Mouse (Mus musculus) lung, postnatal 14 days (tissue): Measurements from ENCODE around the gene Luc7l.
"Not testable (repeated sequence)": the region's sequence is repeated elsewhere in the genome, so short reads cannot be mapped to it uniquely, and the experiment has no call there.

Source experiments
- DNase-seq: peaks from one replicate; pipeline ENCODE4 v3.0.0; 2021

Luc7l gene

GRCm38 (mm10) chr17:26255313-26255712 lies 2.6 kb downstream of the Luc7l start:
- no peak for DNase-seq

- DNase-seq, result no peak
These were observed 9.1 kb downstream of the Luc7l start for GRCm38 (mm10) chr17:26261826-26262225.

GRCm38 (mm10) chr17:26262384-26262783 lies 9.7 kb downstream of the Luc7l start:
- DNase-seq, result no peak

GRCm38 (mm10) chr17:26268851-26269250 lies 16.2 kb downstream of the Luc7l start:
- DNase-seq, result no peak

- DNase-seq, result not testable (repeated sequence)
These were observed 16.9 kb downstream of the Luc7l start for GRCm38 (mm10) chr17:26269577-26269976.

GRCm38 (mm10) chr17:26272586-26272985 lies 19.9 kb downstream of the Luc7l start:
- DNase-seq, result no peak

- no peak for DNase-seq
These were observed 23.2 kb downstream of the Luc7l start for GRCm38 (mm10) chr17:26275933-26276332.

GRCm38 (mm10) chr17:26276711-26277110 lies 24.0 kb downstream of the Luc7l start:
- DNase-seq, result peak; percentile 39

GRCm38 (mm10) chr17:26286199-26286955 lies 33.7 kb downstream of the Luc7l start:
- no peak for DNase-seq

GRCm38 (mm10) chr17:26289475-26289874 lies 36.8 kb downstream of the Luc7l start:
- no peak for DNase-seq

GRCm38 (mm10) chr17:26298318-26298717 lies 45.6 kb downstream of the Luc7l start:
- not testable (repeated sequence) for DNase-seq

- peak; percentile 85 for DNase-seq
These were observed 61.6 kb downstream of the Luc7l start for GRCm38 (mm10) chr17:26314291-26314690.

- DNase-seq, result peak; percentile 35
These were observed 62.8 kb downstream of the Luc7l start for GRCm38 (mm10) chr17:26315474-26315873.

GRCm38 (mm10) chr17:26318441-26318840 lies 65.7 kb downstream of the Luc7l start:
- DNase-seq, result no peak
